Mouse (Mus musculus) brain, embryonic 18.5 days (tissue): ENCODE measurements around the gene Parva.

Experiments used
- DNase-seq: peaks from one replicate; pipeline ENCODE4 v3.0.0-alpha.2; 2012; ENCODE audit warnings: low read depth, low spot score

Gene Parva

DNA sequence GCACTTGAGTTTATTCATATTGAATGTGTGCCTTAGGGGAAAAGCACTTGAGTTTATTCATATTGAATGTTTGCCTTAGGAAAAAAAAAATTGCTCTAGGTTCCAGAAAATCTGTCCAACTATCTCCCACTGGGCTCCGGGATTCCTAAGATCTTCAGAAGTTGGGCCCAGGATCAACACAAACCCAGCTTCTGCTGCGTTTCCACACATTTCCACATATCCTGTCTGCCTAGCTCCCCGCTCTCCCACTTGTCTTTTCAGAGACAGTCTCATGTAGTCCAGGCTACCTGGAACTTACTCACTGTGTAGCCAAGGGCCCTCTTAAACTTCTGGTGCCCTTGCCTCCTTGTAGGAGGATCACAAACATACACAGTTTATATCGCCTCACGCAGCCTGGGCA lies 175.7 kb downstream of the Parva start:
- no peak for DNase-seq

DNA sequence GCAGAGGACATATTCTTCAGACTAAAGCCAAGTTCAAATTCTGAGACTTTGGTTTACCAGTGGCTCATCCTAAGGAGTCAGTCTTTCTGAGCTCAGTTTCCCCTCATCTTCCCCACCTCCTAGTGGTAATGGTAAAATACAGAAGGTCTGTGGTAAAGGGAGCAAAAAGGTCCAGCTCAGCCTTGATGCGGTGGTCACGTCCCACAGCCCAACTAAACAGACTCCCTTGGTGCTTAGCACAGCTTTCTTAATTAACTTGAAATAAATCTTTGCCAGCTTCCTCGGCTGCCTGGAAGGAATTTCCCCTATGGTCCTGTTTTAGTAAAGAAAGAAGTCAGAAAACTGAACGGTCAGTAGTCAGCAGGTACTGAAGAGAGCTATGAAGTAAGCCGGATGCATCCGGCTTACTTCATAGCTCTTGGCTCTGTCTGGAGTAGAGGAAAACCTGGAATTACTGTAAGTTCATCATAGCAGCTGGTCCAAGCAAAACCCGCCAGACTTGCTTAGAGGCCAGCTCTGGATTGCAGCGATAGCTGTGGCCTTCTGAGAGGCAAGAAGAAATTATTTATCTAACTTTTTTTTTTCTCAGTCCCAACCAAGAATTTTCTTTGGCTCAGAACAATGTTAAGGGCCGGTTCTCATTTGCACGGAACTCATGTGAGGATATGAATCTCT lies 176.3 kb downstream of the Parva start:
- no peak for DNase-seq

DNA sequence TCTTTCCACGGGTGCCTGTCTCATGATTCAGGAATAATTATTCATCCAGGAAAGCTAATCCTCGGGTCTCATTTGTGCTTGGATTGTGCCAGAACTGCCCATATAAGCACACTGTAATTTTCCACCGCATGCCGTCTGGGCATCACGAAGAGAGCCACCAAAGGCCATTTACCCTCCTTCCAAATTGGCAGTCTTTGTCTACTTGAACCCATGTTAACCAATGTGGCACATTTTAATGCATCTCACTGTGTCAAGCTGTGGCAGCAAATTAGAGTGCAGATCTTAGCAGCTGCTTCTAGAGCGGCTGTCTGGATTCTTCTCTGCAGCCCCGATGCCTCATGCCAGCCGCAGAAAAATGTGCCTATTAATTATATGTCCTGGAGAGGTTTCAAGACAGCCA lies 176.9 kb downstream of the Parva start:
- no peak for DNase-seq

DNA sequence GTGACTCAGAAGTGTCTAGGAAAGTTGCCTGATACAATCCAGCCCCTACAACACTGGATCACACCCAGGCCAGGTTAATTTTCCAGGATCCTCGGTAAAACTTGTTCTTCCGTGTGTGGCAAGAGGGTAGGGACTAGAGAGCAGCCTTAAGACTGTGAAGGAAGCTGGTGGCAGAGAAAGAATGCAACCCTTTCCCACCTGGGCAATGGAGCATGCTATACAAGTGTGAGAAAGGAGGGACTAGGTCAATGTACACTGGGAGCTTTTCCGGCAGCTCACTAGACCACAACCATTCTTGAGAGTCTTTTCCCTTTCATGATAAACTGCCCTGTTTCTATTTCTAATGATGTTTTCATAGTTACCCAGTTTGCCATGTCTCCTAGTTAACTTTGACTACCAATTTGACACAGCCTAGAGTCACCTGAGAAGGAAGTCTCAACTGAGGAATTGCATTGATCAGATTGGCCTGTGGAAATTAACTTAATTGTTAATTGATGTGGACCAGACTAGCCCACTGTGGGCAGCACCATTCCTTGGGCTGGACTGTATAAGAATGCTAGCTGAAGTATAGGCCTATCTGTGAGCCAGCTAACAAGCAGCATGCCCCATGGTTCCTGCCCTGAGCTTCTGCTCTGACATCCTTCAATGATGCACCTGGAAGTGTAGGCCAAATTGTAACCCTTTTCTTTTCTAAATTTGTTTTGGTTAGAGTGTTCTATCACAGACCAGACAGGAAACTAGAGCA lies 186.9 kb downstream of the Parva start:
- DNase-seq: no peak

DNA sequence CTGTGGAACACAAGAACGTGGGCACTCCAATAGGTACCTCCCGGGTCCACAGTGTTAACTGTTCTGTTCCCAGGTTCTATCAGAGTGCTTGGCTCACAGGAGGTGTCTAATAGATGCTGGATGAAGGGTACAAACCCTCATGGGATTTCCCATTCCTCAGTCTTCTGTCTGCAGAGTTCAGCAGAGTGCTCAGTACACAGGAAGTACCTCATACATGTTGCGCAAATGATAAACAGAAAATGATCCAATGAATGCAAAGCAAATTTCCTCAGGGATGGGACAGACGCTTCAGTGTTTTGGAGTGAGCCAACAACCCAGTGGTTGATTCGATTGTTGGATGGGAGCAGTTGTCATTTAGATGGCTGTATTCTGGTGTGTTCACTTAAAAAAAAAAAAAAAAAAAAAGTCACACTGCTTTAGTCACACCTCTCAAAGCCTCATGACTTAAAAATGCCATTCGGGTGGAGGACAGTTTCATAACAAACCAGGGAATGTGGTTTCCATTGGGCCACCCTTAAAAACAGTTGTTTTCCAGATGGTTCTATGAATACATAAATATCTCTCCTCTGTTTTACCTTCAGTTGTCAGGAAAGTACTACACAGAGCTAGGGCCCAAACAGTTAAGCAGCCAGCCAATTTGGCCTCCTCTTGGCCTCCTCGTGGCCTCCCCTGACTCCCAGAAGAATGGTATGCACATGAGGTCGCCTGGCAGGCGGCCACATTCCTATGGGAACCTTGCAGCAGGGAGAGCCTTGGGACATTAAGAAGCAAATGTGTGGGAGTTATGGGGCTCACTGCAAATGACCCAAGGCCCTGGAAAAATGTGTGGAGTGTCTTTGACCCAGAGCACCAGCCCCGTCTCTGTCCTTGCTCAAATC lies 187.7 kb downstream of the Parva start:
- no peak for DNase-seq

DNA sequence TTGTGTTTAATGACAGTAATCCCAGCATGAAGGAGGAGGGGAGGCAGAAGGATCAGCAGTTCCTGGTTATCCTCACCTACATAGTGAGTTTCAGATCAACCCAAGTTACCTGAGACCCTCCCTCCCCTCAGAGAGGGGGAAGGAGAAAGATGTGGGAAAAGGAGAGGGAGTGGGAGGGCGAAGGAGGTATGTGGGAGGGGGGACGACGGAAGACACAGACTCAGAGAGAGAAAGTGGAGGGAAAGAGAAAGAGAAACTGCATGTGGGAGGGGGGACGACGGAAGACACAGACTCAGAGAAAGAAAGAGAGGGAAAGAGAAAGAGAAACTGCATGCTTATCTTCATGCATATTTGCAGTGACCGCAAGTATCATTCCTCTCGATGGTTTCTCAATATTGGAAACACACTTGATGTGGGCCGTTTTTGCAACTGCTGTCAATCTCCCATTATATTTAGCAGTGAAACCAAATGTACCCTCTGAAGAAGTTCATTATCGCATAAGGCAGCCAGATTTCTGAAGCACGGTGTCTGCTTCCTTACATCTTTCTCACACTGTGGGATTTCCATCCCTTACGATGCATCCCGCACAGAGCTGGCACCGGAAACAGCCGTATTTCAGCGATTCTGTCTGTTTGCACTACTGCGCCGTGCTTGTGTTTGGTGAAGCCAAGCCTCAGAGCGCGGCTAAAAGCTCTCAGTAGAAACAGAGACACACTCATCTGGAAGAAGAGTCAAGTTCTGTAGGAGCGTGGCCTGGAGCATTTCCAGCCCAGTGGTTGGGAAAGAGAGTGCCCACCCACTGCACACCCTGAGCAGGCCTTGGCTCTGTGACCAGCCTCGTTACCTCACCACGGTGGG lies 193.2 kb downstream of the Parva start:
- no peak for DNase-seq

DNA sequence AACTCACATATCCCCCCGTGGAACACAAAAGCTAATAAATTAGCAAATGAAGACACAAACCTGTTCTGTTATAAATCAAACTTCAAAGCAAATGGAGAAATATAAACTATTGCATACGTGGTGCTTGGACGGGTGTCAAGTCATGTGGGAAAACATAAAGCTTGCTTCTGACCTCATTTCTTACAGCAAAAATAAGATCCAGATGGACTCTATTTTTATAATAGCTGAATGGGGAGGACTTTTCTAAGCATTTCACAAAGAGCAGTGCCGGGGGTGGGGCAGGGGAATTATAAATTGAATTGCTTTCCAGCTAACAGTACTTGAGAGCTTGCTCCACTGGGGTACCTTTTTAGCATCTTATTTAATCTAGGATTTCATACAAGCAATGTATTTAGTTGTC lies 200.2 kb downstream of the Parva start:
- DNase-seq: no peak

DNA sequence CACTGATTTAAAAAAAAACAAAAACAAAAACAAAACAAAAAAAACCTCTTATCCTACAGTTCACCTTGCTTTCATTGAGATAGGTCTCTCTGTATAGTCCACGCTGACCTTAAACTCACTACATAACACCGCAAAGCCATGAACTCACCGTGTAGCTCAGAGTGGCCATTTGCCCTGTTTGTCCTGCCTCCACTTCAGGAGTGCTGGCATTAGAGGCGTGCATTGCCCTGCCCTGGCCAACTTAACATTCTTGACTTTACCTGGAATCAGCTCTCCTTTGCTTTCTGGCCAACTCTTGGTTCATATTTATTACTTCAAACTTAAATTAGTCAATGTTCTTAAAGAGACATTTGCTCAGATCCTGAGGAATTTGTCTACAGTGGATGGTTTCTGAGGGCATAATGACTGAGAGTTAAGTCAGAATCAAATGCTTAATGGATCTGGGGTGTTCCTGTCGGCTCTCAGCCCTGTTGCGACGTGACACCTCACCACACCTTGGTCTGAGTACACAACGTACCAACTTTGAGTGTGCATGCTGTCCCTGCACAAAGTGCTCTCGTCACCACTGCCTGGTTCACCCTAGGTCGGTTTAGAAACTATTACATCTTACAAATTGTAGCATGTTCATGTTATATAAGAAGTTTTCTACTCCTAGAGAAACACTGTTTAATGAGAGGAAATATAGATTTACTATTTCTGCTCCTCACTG lies 207.4 kb downstream of the Parva start:
- no peak for DNase-seq

DNA sequence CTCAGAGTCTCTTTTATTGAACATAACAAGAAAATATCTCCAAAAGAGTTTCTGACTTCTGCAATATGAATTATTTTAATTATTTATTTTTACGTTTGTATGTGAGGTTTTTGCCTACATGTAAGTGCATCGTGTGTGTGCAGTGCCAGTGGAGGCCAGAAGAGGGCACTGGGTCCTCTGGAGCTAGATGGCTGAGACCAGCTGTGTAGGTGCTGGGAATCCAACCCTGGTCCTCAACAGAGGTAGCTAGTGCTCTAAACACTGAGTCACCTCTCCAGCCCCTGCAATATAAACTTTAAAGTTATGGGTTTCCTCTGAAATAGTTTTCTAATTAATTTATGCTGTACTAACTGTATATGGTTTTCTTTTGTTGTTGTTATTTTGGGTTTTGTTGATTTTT lies 208.6 kb downstream of the Parva start:
- DNase-seq: no peak
